Mouse (Mus musculus): ENCODE results near the gene Dnah3. TPM values are rescaled to one million over a fixed set of nuclear protein-coding genes. Genes with fewer than 3 reads are reported as not detected.
A peak's percentile ranks its signal among the peaks of the same experiment; 100 is the strongest.

Dnah3 gene
- under 1 TPM; 0.04 to 0.26 TPM for total RNA-seq (2021)
- long read RNA-seq, experiment 1 = 0 reads
- long read RNA-seq, experiment 2 = 0 reads

GRCm38 (mm10) chr7:120095180-120095579 is at the start of gene Dnah3:
Dnah3 (minus strand) TSS chr7:120095280.
- intact Hi-C loops (cut with DNase I) = loop anchor here (5.0 to 10.0 kb wide), 3 partner anchors 110 to 238 kb away; partner anchors contain the start of genes Abca14, Abca15 and Crym
- no peak for DNase-seq (ENCODE audit: low spot score in 2 of 2)

GRCm38 (mm10) chr7:120142743-120143142 is 47.7 kb upstream of the Dnah3 start:
- intact Hi-C loops (cut with DNase I) = no loop called here
- DNase-seq (ENCODE audit: low spot score in 2 of 2) = peak in 1 of 2 experiments; percentile 19

GRCm38 (mm10) chr7:120128951-120129350 is 33.9 kb upstream of the Dnah3 start:
- DNase-seq (ENCODE audit: low spot score in 2 of 2) = peak; percentile 58 to 85
- intact Hi-C loops (cut with DNase I) = no loop called here

- DNase-seq (ENCODE audit: low spot score in 2 of 2) = no peak
- intact Hi-C loops (cut with DNase I) = no loop called here
Measured at GRCm38 (mm10) chr7:120127686-120128059, 32.6 kb upstream of the Dnah3 start.

- DNase-seq (ENCODE audit: low spot score in 2 of 2) = no peak
- intact Hi-C loops (cut with DNase I) = no loop called here
Measured at GRCm38 (mm10) chr7:120126976-120127685, 32.1 kb upstream of the Dnah3 start.

GRCm38 (mm10) chr7:120124844-120125243 is 29.8 kb upstream of the Dnah3 start:
- DNase-seq (ENCODE audit: low spot score in 2 of 2) = peak; percentile 85 to 92
- intact Hi-C loops (cut with DNase I) = loop anchor here (1.0 to 5.0 kb wide), 2 partner anchors 78 to 202 kb away; partner anchors contain the start of genes Abca14 and Abca15

GRCm38 (mm10) chr7:120123776-120124175 is 28.7 kb upstream of the Dnah3 start:
- DNase-seq (ENCODE audit: low spot score in 2 of 2) = no peak
- intact Hi-C loops (cut with DNase I) = loop anchor here (1.0 to 5.0 kb wide), 2 partner anchors 80 to 204 kb away; partner anchors contain the start of genes Abca14 and Abca15

GRCm38 (mm10) chr7:120117529-120117928 is 22.4 kb upstream of the Dnah3 start:
- intact Hi-C loops (cut with DNase I) = no loop called here
- no peak for DNase-seq (ENCODE audit: low spot score in 2 of 2)

GRCm38 (mm10) chr7:120116976-120117375 is 21.9 kb upstream of the Dnah3 start:
- intact Hi-C loops (cut with DNase I) = no loop called here

GRCm38 (mm10) chr7:120109676-120110075 is 14.6 kb upstream of the Dnah3 start:
- no peak for DNase-seq (ENCODE audit: low spot score in 2 of 2)
- intact Hi-C loops (cut with DNase I) = no loop called here

More at GRCm38 (mm10) chr7:120116976-120117375, 21.9 kb upstream of the Dnah3 start:
- no peak for DNase-seq (ENCODE audit: low spot score in 2 of 2)

- DNase-seq (ENCODE audit: low spot score in 2 of 2) = peak; percentile 47 to 59
- intact Hi-C loops (cut with DNase I) = no loop called here
Measured at GRCm38 (mm10) chr7:120106356-120106755, 11.3 kb upstream of the Dnah3 start.

GRCm38 (mm10) chr7:120104975-120105374 is 9.9 kb upstream of the Dnah3 start:
- intact Hi-C loops (cut with DNase I) = no loop called here
- peak; percentile 21 to 48 for DNase-seq (ENCODE audit: low spot score in 2 of 2)

GRCm38 (mm10) chr7:120103019-120103567 is 8.0 kb upstream of the Dnah3 start:
- DNase-seq (ENCODE audit: low spot score in 2 of 2) = no peak
- intact Hi-C loops (cut with DNase I) = no loop called here

GRCm38 (mm10) chr7:120102164-120102972 is 7.3 kb upstream of the Dnah3 start, which contains the start of gene Tmem159:
Tmem159 (plus strand) TSS chr7:120102353.
- peak; percentile 53 to 61 for DNase-seq (ENCODE audit: low spot score in 2 of 2)
- intact Hi-C loops (cut with DNase I) = no loop called here

- DNase-seq (ENCODE audit: low spot score in 2 of 2) = peak; percentile 51 to 69
- intact Hi-C loops (cut with DNase I) = loop anchor here (5.0 to 10.0 kb wide), 3 partner anchors 106 to 241 kb away; partner anchors contain the start of genes Abca14, Abca15 and Crym
Measured at GRCm38 (mm10) chr7:120098403-120098802, 3.3 kb upstream of the Dnah3 start.

- peak; percentile 64 to 73 for DNase-seq (ENCODE audit: low spot score in 2 of 2)
- intact Hi-C loops (cut with DNase I) = loop anchor here (5.0 to 10.0 kb wide), 3 partner anchors 107 to 241 kb away; partner anchors contain the start of genes Abca14, Abca15 and Crym
Measured at GRCm38 (mm10) chr7:120097845-120098244, 2.8 kb upstream of the Dnah3 start.

- peak; percentile 5 to 31 for DNase-seq (ENCODE audit: low spot score in 2 of 2)
- intact Hi-C loops (cut with DNase I) = loop anchor here (10.0 kb wide), 2 partner anchors 111 to 231 kb away; partner anchors contain the start of genes Abca14, Abca15 and Crym
Measured at GRCm38 (mm10) chr7:120094216-120094615, 864 bp downstream of the Dnah3 start.

- intact Hi-C loops (cut with DNase I) = loop anchor here (10.0 kb wide), 2 partner anchors 112 to 232 kb away; partner anchors contain the start of genes Abca14, Abca15 and Crym
- no peak for DNase-seq (ENCODE audit: low spot score in 2 of 2)
Measured at GRCm38 (mm10) chr7:120093033-120093432, 2.0 kb downstream of the Dnah3 start.

- intact Hi-C loops (cut with DNase I) = no loop called here
- no peak for DNase-seq (ENCODE audit: low spot score in 2 of 2)
Measured at GRCm38 (mm10) chr7:120080177-120080576, 14.9 kb downstream of the Dnah3 start.

All from left cerebral cortex, postnatal 14 days (tissue).